Mouse (Mus musculus) heart, adult 18-20 months (tissue): ENCODE data around the gene Olfr222. TPM values are rescaled to one million over a fixed set of nuclear protein-coding genes. Genes with fewer than 3 reads are reported as not detected.
"Not testable (repeated sequence)": the region's sequence is repeated elsewhere in the genome, so short reads cannot be mapped to it uniquely, and the experiment has no call there.

ENCODE experiments used
- DNase-seq, 2 experiments: peaks; one replicate each; pipeline ENCODE4 v3.0.0; 2021 to 2022; ENCODE audit warnings: mixed read lengths in 1 of 2
- long read RNA-seq, 2 experiments: library from polyadenylated mRNA; stranded (forward); transcript quantifications; one replicate each; pipeline ENCODE4 v2.0.0; 2021
- total RNA-seq, 2 experiments: library from RNA; stranded (reverse); gene quantifications; 2 replicates each; pipeline ENCODE4 v1.2.3; 2021

Gene Olfr222
- not detected for total RNA-seq
- long read RNA-seq, experiment 1: 0 reads
- long read RNA-seq, experiment 2: 0 reads

DNA sequence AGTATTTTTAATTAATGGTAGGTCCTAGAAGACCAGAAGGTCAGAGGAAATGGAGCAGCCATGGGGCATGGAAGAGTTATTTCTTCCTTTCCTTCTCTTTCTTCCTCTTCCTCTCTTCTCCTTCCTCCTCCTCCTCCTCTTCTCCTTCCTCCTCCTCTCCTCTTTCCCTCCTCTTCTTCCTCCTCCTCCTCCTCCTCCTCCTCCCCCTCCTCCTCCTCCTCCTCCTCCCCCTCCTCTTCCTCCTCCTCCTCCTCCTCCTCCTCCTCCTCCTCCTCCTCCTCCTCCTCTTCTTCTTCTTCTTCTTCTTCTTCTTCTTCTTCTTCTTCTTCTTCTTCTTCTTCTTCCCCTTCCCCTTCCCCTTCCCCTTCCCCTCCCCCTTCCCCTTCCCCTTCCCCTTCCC lies at the start of gene Olfr222:
Gene Olfr222, minus strand, starts transcription at position 101 of the 400 bp plus-strand sequence.
- DNase-seq: not testable (repeated sequence)

DNA sequence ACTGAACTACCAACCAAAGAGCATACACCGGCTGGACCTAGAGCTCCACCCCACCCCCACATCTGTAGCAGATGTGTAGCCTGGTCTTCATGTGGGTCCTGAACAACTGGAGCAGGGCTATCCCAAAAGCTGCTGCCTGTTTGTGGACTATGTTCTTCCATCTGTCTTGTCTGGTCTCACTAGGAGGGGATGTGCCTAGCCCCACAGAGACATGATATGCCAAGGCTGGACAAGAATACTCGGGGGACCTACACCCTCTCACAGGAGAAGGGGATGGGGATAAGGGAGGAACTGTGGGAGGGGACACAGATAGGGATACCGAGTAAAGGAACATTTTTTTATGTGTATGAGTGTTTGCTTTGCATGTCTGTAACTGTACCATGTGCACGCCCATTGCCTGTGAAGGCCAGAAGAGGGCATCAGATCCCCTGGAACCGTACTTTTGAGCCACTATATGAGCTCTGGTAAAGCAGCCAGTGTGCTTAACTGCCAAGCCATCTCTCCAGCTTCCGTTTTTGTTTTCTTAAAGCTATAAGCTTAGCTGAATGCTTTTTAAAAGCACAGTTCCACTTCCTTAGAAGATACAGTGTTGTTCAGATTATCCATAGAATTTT lies 48.1 kb upstream of the Olfr222 start:
- peak; percentile 64 to 73 for DNase-seq

DNA sequence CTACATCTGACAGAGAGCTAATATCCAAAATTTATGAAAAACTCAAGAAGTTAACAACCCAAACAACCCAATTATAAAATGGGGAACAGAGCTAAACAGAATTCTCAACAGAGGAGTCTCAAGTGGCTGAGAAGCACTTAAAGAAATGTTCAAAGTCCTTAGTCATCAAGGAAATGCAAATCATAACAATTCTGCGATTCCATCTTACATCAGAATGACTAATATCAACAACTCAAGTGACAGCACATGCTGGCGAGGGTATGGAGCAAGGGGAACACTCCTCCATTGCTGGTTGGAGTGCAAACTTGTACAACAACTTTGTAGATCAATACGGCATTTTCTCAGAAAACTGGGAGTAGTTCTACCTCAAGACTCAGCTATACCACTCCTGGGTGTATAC lies 46.2 kb upstream of the Olfr222 start:
- no peak for DNase-seq

DNA sequence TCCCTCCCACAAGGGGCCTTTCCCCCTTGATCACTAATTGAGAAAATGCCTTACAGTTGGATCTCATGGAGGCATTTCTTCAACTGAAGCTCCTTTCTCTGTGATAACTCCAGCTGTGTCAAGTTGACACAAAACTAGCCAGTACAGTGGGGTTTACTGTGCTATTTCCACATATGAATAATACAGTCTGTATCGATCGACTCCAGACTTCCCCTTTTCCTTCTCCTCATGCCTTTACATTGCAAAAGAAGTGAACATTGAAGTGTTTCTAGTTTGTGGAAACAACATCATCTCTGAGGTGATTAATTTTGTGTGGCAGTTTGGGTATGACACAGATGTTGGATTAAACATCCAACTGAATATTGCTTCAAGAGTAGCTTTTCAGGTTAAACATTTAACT lies 41.0 kb upstream of the Olfr222 start:
- DNase-seq: not testable (repeated sequence)

DNA sequence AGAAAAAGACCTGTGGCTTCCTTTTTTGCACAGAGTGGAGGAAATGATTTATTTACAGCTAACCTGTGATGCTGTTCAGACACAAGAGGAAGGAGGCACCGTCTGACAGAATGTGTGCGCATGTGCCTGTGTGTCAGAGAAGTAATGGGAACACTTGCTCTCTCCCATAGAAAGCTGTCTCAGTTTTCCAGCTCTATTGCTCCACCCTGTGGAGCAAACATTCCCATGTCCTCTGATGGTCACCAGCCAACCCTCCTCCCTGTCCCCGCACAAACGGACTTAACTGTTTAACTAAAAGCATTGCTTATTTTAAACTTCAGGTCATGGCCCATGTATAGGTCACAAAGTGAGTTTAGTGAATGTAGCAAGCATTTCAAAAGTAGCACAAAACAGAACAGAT lies 38.1 kb upstream of the Olfr222 start:
- DNase-seq: peak; percentile 28 to 40

DNA sequence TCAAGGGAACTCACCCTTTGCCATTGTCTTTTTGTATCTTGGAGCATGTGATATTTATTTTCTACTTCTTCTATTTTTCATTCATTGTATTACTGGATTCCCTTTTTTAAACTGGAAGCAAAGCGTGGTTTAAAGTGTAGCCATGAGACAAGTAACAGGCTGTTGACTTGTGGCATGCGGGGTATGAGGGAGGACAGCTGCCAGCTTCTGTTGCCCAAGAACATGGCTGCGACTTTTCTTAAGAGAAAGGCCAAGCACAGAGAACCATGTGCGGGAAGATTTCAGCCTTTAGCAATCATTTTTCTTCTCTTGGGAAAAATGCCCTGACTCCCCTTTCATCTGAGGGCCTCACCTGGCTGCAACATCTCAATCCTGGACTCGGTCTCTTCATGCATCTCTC lies 35.6 kb upstream of the Olfr222 start:
- DNase-seq: no peak

DNA sequence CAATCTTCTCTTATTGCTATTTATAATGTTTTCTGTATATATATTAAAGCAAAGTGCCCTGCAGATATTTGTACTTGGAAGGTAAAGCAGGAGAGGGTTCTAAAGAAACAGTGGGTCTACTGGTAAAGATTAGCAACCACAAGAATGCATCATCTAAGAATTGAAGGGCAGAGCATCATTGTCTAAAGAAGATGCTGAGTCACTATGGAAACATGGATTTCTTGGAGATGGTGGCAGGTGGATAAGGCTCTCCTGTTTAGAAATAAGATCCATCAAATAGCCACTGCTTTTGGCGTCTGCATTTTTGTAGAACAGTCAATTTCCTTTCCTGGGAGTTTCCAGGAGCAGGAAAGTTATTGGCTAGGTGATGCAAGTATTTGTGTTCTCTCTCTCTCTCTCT lies 26.3 kb upstream of the Olfr222 start:
- no peak for DNase-seq

DNA sequence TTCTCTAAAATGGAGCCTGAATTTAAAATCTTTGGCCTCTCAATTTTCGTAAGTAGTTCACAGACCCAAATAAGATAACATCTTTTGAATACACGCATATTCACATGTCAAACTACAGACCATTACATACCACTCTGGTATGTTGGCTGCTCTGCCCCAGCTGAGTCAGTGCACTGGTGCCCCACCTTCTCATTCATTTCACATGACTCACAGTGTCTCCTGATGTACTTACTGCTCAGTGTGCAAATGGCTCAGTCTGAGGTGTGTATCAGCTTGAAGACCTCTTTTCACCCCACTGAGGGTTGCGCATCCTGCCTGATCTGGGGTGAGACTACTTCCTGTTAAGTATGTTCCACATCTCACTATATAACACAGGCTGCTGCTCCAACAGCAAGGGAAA lies 24.8 kb upstream of the Olfr222 start:
- DNase-seq: peak in 1 of 2 experiments; percentile 10

DNA sequence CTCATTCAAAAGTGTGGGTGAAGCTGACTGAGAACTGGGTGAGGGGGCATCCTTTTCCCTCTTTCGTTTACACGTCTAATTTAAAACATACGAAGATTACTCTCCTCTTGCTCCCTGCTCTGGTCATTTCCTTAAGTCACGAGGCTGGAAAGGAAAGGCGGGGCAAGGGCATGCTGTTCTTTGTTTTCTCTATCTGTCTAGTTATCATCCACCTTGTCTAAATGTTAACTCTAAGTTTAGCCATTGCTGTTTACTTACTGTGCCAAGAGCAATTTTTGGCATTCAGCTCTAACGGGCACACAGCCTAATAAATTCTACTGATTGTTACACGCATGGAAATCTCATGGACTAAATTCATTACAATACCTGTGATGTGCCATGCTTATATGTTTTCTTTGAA lies 23.2 kb upstream of the Olfr222 start:
- DNase-seq: peak; percentile 2 to 15

DNA sequence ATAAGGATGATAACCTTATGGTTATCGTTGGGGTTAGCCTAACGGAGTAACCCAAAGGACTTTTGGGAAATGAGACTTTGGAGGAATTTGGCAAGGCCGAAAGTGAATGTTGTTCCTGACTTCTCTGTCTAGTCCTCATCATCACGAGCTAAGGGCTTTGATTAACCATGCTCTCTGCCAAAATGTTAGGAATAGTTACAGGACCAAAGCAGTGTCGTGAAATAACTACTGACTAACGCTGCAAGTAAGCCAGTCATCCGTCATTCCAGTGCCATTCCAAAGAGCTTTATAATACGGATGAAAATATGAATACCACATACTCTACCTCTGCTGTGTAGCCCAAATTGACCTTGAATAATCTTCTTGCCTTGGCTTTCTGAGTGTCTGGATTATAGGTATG lies 20.9 kb upstream of the Olfr222 start:
- DNase-seq: no peak

DNA sequence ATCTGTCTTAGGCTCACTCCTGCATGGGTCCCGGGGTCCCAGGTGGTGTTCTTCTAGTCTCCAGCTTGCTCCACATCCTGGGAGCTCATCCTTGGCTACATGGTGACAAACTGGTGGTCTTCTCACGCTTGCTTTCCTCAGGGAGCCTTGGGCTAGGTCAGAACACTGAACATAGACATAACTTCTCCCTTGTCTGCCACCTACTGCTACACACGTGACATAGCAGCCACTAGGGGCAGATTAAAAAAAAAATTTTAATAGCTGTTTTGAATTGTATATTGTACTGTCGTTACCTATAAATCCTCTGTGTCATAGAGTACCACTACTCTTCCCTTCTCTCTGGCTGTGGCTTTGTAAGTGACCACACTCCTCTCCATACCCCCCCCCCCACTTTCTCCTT lies 20.1 kb upstream of the Olfr222 start:
- no peak for DNase-seq

DNA sequence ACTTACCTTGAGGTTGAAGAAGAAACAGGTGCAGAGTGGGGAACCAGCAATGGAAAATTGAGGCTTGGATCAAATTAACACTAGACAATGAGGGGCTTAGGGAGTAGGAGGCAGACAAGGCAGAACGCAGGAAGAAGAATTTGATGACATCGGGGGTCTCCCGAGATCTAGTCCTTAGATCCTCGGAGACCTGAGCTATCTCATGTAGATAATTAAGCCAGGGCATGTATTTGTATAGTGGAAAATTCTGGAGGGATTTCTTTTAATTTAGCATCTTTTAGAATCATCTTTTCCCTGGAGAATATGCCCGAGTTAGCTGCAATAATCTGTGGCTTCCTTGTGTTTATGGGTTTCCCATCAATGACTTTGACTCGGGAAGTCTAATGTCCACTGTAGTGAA lies 17.2 kb upstream of the Olfr222 start, which contains the start of gene Olfr223:
Gene Olfr223, minus strand, starts transcription at position 101 of the 400 bp plus-strand sequence.
- no peak for DNase-seq

DNA sequence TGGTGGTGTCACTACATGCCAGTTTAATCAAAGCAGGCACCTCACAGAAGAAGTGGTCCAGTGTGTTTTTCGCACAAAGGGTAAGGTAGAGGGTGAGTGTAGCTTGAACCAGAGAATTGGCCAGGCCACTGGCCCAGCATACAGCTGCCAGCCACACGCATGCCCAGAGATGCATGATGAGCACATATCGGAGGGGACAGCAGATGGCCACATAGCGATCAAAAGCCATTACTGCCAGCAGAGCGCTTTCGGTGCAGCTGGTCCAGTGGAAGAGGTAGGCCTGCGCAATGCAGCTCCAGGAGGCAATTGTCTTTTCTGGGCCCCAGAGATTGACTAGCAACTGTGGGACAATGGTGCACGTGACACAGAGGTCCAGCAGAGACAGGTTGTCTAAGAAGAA lies 13.5 kb upstream of the Olfr222 start:
- no peak for DNase-seq

DNA sequence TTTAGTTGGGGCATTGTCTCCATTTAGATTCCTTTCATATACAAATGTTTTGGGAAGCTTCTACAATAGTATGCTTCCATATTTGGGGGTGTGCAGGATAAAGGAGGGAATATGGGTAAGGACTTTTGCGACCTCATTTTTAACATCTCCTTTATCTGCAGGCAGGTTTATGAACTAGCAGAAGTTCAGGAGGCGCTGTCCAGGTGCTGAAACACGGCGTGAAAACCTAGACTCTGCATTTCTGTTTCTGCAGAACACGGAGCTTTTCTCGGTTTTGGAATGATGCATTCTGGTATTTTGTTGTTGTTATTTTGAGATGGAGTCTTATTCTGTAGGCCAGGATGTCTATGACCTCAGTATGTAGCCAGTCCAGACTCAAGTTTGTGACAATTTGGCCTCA lies 8.5 kb upstream of the Olfr222 start:
- peak in 1 of 2 experiments; percentile 19 for DNase-seq

DNA sequence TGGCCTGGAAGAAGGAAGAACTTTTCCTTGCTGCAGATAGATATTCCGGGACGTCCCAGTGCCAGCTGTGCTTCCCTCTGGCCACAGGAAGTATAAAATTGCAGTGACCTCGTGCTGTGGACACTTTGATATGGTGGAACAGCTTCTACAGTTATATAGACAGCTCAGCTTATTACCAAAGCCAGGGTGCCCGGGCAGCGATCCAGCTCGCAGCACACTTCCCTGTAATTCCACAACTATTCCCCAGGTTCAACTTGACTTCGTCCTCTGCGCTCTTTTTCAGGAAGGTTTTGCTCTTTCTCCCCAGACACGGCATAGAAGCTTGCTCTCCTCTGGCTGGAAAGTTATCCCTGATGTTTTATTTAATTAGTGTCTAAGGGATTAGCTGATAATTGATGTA lies 309 bp downstream of the Olfr222 start:
- no peak for DNase-seq

DNA sequence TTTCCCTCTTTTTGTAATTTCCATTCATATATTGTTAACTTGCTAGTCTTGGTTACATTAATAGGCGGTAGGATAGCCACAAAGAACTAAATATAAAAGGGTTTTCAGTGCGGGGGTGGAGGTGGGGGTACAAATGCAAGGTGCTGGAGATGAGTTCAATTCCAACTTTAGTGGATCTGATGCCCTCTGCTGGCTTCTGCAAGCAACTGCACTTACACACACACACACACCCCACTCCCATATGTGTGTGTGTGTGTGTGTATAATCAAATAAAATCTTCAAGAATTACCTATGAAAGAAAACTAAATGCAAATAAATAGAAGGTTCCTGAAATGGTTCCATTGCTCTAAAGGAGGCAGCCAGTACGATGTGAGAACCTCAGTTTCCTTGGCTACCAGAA lies 6.7 kb downstream of the Olfr222 start:
- DNase-seq: no peak

DNA sequence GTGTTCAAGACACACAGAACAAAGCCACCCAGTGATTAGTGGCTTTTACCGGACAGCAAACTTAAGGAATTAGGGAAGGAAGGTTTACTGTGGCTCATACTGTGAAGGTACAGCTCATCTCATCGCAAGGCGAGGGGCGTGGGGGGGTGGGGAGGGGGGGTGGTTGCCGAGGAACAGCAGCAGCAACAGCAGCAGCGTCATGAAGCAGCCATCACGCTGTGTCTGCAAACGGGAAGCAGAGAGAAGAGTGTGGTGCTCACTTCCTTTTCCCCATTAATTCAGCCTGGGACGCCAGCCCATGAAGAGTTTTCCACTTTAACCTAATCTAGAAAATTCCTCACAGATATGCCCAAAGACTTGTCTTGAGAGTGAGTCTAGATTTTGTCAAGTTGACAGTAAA lies 13.2 kb downstream of the Olfr222 start:
- DNase-seq: no peak

DNA sequence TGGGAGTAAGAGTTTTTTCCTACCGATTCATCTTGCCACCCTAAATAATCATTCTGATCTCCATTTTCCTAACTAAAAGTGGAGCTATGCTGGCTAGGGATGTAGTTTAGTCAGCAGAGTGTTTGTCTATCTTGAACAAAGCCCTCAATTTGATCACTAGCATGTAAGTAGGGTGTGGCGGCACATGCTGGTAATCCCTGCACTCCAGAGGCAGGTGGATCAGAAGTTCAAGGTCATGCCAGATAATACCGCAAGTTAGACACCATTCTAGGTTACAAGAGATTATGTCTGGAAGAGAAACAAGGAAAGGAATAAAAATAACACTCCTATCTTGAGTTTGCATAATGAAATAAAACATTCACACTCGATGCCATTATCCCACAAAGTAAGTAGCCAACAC lies 13.7 kb downstream of the Olfr222 start:
- no peak for DNase-seq

DNA sequence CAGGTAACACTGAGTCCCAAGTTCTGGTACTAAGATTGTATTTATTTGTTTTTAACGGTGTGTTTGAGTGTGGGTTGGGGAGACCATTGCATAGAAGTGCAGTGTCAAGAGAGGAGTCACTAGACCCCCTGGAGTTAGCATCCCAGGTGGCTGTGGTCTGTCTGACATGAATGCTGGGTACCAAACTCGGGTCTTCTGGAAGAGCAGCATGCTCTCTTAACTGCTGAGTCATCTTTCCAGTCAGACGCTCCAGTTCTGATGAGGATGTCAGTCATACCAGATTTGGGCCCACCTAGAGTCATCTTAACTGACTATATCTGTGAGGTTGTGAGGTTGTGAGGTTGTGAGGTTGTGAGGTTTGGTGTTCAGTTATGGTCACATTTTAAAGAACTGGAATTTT lies 15.1 kb downstream of the Olfr222 start:
- no peak for DNase-seq

DNA sequence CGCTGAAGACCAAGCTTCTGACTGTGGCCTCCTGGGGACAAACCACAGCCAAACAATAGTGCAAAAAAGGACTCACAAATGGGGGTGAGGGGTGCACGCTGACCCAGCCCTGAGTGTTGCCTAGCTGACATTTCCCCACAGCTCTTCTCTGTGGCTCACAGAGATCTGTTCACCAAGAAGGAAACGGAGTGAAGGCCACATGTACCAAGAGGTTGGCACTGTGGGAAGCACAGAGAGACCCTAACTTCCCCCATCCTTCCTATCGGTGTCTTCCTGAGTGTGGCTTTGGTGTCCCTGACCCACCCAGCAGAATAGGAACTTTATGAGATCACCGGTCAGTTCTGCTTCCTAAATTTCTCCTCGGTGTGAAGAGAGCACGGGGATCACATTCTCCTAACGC lies 21.5 kb downstream of the Olfr222 start:
- no peak for DNase-seq

DNA sequence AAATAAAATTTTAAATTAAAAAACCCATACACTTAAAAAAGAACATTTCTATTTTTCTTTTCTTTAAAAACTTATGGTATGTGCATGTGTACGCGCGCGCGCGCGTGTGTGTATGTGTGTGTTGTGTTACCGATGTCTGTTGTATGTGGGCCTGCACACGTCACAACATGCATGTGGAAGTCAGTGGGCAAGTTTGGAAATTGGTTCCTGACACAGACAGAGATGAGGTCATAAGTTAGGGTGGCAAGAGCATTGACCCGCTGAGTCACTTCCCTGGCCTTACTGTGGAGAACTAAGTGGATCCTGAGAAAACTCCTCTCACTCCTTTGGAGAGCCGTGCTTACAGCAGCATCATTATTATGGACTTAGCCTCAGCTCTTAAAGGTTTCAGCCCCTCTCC lies 21.9 kb downstream of the Olfr222 start:
- no peak for DNase-seq

DNA sequence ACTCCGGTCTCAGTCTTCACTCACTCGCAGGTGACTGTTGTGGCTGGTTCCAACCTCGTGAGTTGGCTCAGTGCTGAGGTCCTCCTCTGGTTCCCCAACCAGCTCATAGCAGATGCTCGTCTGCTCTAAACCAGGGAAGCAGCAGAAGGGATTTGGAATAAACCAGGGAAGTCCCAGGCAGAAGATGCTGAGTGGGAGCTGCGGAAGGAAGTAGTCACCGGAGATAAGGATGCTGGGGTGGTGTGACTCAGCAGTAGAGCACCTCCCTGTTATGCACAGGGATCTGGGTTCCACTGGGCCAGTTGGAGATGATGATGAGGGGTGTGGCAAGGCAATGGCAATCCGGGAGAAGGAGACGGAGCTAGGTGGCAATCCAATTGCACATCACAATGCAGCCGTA lies 32.0 kb downstream of the Olfr222 start:
- no peak for DNase-seq

DNA sequence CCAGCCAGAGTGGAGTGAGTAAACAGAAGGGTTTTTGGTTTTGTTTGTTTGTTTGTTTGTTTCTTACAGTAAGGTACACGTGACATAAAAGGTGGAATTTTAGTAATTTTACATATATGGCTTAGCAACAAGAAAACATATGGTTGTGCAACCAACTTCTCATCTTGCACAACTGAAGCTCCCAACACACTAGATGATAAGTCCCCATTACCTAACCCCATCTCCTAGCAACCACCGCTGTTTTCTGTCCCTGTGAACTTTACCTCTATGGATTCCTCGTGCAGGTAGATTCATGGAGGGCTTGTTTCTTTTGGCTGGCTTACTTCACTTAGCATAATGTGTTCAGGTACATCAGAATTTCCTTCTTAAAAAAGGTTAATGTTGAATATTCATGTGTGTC lies 32.7 kb downstream of the Olfr222 start:
- DNase-seq: no peak

DNA sequence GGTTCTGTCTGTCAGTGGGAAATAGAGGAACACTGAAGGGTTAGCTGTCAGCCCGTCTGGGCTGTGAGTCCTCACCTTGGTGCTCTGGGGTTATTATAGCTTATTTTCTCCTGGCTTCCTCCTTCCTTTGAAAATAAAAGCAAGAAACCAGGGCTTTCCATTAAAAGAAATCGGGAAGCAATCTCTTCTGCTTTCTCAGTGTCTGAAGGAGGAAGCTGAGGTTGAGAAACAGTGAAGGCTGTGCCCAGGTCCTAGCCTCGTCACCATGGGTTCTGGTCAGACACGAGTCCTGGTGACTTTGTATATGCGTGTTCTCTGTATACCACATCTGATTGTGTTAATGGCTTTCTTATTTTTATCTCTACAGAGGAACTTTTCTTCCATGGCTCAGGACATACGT lies 33.6 kb downstream of the Olfr222 start:
- peak in 1 of 2 experiments; percentile 46 for DNase-seq

DNA sequence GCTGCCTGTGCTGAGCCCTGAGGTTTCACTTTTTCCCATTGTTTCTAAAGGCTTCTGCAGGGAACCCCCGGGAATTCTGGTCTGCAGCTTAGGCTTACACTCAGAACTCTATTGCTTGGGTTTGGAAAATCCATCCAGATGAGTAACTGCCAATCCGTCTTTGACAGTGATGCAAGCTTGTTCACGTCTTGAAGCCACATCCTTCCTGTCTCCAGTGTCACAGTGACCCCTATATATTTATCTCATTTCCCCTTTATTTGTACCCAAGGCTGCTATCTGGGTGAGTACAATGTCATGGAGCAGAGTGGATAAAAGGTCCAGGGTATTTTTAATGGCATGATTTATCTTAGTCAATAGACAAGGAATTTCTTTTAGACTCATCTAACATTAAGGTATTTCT lies 34.7 kb downstream of the Olfr222 start, which contains the start of gene Nlrp3:
Gene Nlrp3, plus strand, starts transcription at position 245 of the 400 bp plus-strand sequence.
- DNase-seq: peak in 1 of 2 experiments; percentile 47
